Mouse (Mus musculus): ENCODE measurements around the gene Timd2.
"Not testable (repeated sequence)": the region's sequence is repeated elsewhere in the genome, so short reads cannot be mapped to it uniquely, and the experiment has no call there.

The Timd2 gene

DNA sequence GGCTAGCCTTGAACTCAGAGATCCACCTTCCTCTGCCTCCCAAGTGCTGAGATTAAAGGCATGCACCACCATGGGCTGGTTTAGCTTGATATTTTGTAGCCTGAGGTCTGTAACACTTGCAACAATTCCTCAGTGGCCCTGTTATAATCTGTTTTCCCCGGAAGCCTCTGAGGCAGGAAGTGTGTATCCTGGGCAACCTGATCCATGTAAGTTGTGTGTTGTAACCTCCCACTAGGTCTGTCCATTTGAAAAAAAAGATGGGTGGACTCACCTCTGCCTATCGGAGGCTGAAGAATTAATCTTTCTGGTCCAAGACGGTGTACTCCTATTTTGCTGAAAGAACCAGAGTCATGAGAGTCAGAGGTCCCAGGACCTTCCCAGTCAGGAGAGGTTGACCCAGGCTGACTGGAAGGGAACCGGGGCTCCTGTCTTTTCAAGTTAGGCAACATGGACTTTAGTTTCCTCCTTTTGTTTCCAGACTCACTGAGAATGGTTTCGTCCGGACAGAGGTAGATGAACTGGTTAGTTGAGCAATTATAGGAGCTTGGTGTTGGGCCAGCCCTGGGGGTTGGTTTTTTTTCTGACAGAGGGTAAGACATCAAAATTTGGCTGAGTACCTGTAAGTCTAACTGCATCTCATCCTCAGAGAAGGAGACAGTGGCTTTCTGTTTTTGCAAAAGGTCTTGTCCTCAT lies at the start of gene Timd2:
TSS of gene Timd2 (minus strand) at position 398 of the 693 bp plus-strand sequence.
- no peak for DNase-seq

GRCm38 (mm10) chr11:46755714-46756113 lies 48.9 kb upstream of the Timd2 start:
- DNase-seq = not testable (repeated sequence)

- DNase-seq = no peak
Measured at GRCm38 (mm10) chr11:46754669-46755068, 47.8 kb upstream of the Timd2 start.

DNA sequence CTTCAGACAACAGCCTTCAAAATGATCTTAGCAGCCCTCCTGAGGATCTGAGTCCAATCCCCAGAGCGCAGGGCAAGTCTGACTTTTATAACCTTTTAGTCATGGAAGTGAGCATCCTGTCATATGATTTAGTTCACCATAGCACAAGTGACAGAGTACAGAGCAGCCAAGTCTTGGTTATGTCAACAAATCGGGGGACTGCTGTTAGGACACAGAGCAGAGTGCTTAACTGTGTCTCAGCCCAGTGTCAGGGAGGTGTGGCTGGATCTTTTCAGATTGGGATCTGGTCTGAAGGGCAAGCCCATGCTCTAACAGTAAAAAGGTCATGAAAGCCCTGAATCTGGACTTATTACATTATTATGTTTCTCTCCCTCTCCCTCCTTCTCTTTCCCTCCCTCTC lies 46.8 kb upstream of the Timd2 start:
- no peak for DNase-seq

- DNase-seq = no peak
Measured at GRCm38 (mm10) chr11:46747996-46748395, 41.1 kb upstream of the Timd2 start.

- DNase-seq = no peak
Measured at GRCm38 (mm10) chr11:46741716-46742115, 34.9 kb upstream of the Timd2 start.

- DNase-seq = no peak
Measured at GRCm38 (mm10) chr11:46740886-46741285, 34.0 kb upstream of the Timd2 start.

GRCm38 (mm10) chr11:46739501-46739900 lies 32.6 kb upstream of the Timd2 start:
- DNase-seq = no peak

- DNase-seq = not testable (repeated sequence)
Measured at GRCm38 (mm10) chr11:46735076-46735475, 28.2 kb upstream of the Timd2 start, which contains the start of gene Havcr1. TSS of gene Havcr1 (plus strand) at chr11:46735080.

DNA sequence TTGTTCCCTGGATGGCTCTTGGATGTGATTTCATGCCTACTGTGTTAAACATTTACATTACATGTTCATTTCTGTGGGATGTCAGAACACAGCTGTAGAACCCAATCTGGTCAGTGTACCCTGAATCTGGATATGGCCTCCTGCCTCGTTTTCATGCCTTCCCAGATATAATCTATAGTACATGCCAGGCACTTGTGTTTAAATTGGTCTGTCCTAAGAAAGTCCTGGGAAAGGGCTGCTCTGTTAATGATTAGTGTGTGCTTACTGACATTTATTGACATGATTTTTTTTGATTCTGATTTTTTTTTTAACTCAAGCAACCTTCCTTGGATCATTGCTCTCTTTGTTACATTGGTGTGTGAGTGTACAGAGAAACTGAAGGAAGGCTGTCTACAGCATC lies 27.8 kb upstream of the Timd2 start:
- no peak for DNase-seq

GRCm38 (mm10) chr11:46733242-46733789 lies 26.5 kb upstream of the Timd2 start:
- DNase-seq = no peak

GRCm38 (mm10) chr11:46731541-46732070 lies 24.7 kb upstream of the Timd2 start:
- no peak for DNase-seq

DNA sequence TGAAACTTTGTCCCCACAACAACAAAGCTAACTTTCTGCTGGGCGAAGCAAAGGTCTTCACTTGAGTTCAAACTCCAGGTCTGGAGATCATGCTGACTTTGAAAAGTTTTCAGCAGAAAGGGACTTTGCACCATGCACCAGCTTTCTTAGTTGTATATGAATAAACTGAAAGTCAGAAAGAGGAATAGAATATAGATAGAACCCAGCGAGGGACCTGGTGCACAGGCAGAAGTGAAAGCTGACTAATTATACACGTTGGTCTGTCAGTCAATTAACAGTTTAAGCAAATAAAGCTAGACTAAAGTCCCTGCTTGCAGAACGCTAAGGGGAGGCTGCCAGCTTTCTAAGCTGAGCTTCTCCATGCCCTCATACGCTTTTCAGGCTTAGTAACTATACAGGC lies 8.0 kb downstream of the Timd2 start:
- DNase-seq = no peak

DNA sequence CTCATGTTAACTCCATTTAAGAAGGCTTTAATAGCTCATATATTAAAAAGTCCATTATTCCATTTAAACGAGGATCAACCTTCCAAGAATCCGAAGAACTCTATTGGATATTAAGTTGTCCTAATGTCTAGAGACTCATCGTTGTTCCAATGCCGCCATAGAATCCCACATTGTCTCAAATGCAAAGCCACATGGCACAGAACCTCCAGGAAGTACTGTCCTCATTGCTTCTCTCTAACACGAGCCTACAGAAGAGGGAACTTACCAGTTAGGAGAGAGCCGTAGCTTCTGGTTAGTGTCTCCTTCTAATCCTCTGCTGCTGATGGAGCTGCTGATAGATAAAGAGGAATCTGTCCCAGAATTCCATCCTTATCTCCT lies 8.6 kb downstream of the Timd2 start:
- DNase-seq = no peak

DNA sequence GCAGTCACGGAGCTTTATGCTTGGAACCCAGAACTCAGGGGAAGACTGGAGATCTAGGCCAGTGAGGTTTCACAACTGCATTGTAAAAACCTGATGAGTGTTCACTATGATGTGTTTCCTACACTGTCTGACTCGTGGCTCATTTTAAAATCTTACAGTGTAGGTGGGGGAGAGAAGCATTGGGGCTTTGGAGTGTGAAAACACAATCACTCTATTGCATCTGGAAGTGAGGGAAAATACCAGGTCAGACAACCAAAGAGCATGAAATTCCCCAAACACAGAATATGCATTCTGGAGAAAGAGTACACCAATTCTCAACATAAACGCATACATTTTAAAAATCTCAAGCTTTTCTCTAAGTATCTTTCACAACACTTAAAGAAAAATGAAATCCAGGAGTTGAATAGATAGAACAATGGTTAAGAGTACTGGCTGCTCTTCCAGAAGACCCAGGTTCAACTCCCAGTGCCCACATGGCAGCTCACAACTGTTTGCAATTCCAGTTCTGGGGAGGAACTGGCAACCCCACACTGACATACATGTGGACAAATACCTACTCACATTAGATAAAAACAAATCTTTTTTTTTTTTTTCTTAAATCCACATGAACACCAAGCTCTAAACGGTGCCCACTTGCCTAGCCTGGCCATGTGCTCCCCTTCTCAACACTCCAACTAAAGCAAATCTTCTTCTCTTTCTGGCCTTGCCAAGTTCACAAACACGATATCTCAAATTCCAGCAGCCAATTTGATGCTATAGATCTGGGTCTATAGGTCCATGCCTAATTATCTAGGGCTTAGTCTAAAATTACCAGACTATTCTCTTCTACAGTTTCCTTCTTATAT lies 9.2 kb downstream of the Timd2 start:
- DNase-seq = no peak

DNA sequence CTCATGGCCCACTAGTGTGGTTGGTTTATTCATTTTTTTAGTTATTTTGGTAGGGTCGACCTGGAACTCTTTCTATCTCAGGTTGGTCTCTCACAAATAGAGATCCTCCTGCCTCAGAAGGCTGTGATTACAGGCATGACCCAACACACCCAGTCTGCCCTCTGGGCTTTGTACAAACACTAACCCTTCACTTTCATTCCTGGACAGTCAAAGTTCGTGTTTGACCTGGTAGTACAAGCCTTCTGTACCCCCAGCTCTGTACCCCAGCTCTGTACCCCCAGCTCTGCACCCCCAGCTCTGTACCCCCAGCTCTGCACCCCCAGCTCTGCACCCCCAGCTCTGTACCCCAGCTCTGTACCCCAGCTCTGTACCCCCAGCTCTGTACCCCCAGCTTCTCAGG lies 11.0 kb downstream of the Timd2 start:
- not testable (repeated sequence) for DNase-seq

DNA sequence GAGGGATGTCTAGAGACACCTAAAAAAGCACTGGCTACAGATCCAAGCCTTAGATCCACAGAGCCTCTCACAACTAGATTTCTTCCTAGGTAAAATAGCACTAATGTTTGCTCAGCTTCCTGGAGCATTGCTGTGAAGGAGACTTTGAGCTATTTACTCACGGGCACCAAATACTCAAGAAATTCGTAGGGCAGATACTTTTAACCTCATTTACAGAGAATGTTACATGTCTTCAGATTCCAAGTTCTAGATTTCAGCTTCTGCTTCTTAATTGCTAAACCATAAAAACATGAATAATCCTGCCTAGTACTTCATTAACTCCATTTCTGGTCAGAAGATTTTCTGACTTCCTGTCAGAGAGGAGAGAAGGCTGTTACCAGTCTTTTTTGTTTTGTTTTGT lies 16.7 kb downstream of the Timd2 start:
- no peak for DNase-seq

DNA sequence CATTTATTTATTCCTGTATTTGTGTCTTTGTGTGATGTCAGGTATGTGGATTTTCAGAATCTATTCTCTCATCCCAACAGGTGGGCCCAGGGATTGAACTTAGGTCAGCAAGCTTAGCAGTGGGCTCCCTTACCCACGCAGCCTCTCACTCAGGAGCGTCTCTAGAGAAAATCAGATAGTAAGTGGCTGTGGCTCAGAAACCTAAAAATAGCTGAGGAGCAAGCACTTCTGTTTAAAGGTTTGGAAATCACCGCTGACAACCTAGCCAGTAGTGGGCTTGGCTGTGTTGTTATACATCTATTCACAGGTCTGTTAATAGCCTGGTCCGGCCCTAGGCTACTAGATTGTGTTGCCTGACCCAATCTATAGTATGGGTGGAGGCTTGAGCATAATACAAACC lies 23.1 kb downstream of the Timd2 start:
- no peak for DNase-seq

DNA sequence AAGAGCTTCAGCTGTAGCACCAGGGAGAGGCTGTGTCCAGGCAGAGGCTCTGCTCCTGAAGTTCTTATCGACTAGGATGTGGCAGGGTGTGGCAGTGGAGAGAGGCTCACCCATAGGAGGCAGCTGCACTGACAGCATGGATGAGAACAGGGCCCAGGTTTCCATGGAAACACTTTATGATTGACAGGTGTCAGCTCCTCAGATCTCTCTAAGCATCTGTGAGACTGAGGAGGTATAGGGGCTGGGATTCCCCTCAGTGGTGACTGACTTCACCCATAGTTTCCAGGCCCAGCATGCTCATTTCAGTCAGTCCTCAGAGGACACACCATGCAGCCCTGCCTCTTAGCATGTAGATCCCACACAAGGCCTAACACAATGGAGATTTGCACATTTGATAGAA lies 24.0 kb downstream of the Timd2 start:
- DNase-seq = no peak

GRCm38 (mm10) chr11:46667938-46668337 lies 38.9 kb downstream of the Timd2 start:
- no peak for DNase-seq

GRCm38 (mm10) chr11:46667105-46667504 lies 39.8 kb downstream of the Timd2 start:
- no peak for DNase-seq

DNA sequence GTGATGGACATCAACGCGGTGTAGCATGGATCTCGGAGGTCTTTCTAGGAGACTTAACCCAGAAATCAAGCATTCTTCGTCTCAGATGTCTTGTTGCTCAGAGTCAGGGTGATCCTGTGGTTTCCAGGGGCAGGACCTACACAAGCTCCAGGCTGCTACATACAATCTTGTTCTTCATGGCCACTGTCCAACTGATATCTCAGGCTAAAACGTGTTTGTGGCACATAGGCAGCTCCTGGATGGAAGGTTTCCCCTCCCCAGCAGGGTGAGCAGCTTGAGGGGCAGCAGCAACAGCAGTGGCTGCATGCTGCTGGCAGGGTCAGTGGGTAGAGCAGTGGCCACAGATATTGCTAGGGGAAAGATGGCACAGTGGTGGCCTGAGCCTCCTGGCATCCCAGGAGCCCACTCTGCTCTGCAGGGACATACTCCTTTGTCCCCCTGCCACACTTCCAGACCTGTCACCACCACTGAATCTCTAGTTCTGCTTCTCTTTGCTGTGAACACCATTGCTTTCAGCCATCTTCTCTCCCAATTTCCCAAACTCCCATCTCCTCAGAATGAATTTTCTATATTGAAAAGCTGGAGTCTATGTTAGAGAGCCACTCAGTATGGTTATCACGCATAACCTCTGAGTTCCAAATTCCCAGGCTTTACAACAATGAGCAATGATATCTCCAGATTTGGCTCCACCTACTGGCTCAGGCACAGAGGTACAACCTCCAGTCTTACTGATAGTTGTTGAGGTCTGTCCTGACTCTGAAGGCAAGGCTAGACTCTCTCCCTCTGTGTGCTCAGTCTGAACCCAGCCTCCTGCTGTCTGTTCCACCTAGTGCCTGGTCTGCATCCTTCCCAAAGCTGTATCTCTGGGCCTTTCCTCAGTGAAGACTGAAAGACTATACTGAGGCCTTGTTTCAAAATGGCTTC lies 41.0 kb downstream of the Timd2 start:
- DNase-seq = no peak

DNA sequence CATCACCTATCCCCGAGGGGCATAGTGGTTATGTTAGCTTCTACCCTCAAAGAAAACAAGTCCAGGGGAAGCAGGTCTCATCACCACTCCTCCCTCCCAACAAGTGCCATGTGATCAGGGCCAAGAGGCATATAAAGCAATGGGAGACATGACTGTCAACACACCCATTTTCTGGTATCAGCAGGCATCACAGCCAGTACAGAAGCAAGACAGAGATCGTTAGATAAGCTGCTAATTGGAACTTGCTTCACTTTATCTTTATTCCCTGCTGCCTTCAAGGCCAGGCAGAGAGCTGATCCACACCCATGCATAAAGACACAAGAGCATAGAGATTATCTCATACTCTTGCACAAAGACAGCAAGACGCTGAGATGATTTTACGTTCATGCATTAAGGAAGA lies 43.6 kb downstream of the Timd2 start:
- DNase-seq = no peak

All from cerebellum, adult 9-11 months (tissue).